Mouse (Mus musculus) kidney, postnatal 36 days (tissue): Measurements from ENCODE around the gene Zdhhc13.

Experiments
- DNase-seq, 2 experiments: peaks; one replicate each; pipeline ENCODE4 v3.0.0; 2021 to 2022; ENCODE audit warnings: mixed read lengths in 2 of 2

Gene Zdhhc13

GRCm38 (mm10) chr7:48788851-48789572 lies at the start of gene Zdhhc13:
Gene Zdhhc13 (plus strand): TSS chr7:48789003.
- peak; percentile 96 for DNase-seq

- peak; percentile 80 to 90 for DNase-seq
Observed at GRCm38 (mm10) chr7:48749298-48750163, 39.3 kb upstream of the Zdhhc13 start.

GRCm38 (mm10) chr7:48750164-48750809 lies 38.5 kb upstream of the Zdhhc13 start:
- peak; percentile 31 to 73 for DNase-seq

- no peak for DNase-seq
Observed at GRCm38 (mm10) chr7:48751222-48751621, 37.6 kb upstream of the Zdhhc13 start.

GRCm38 (mm10) chr7:48754415-48754974 lies 34.3 kb upstream of the Zdhhc13 start:
- no peak for DNase-seq

GRCm38 (mm10) chr7:48755825-48756224 lies 33.0 kb upstream of the Zdhhc13 start:
- DNase-seq = no peak

- DNase-seq = no peak
Observed at GRCm38 (mm10) chr7:48756306-48756931, 32.4 kb upstream of the Zdhhc13 start.

GRCm38 (mm10) chr7:48758083-48758482 lies 30.7 kb upstream of the Zdhhc13 start:
- DNase-seq = no peak

GRCm38 (mm10) chr7:48760789-48761188 lies 28.0 kb upstream of the Zdhhc13 start:
- DNase-seq = no peak

- no peak for DNase-seq
Observed at GRCm38 (mm10) chr7:48762289-48762688, 26.5 kb upstream of the Zdhhc13 start.

- no peak for DNase-seq
Observed at GRCm38 (mm10) chr7:48762721-48763120, 26.1 kb upstream of the Zdhhc13 start.

- no peak for DNase-seq
Observed at GRCm38 (mm10) chr7:48765959-48766358, 22.8 kb upstream of the Zdhhc13 start.

- DNase-seq = no peak
Observed at GRCm38 (mm10) chr7:48769721-48770120, 19.1 kb upstream of the Zdhhc13 start.

GRCm38 (mm10) chr7:48772060-48772734 lies 16.6 kb upstream of the Zdhhc13 start:
- no peak for DNase-seq

- no peak for DNase-seq
Observed at GRCm38 (mm10) chr7:48773333-48773732, 15.5 kb upstream of the Zdhhc13 start.

GRCm38 (mm10) chr7:48774633-48775032 lies 14.2 kb upstream of the Zdhhc13 start:
- no peak for DNase-seq

- DNase-seq = no peak
Observed at GRCm38 (mm10) chr7:48775436-48775835, 13.4 kb upstream of the Zdhhc13 start.

GRCm38 (mm10) chr7:48777721-48778504 lies 10.9 kb upstream of the Zdhhc13 start:
- DNase-seq = no peak

- no peak for DNase-seq
Observed at GRCm38 (mm10) chr7:48779110-48779509, 9.7 kb upstream of the Zdhhc13 start.

GRCm38 (mm10) chr7:48782432-48782831 lies 6.4 kb upstream of the Zdhhc13 start:
- DNase-seq = no peak
